Mouse (Mus musculus) brain, embryonic 14.5 days (tissue): ENCODE measurements at regions not wholly inside any gene's neighbourhood (a gene's known extent, or its start where the extent isn't known, plus 50 kb on each side); places are given as distances from the start of the nearest gene placed in this dataset.

ENCODE experiments used
- CTCF ChIP-seq: fragments of 200-500 bp; IDR thresholded peaks from 2 replicates; pipeline ENCODE4 v1.5.1; 2012; ENCODE audit warnings: inconsistent platforms, mild to moderate bottlenecking, moderate library complexity, borderline replicate concordance; ENCODE audit not compliant: insufficient read depth, insufficient read length; ENCODE audit errors: extremely low read depth
- POLR2A ChIP-seq: fragments of 200-500 bp; IDR thresholded peaks from 2 replicates; pipeline ENCODE4 v1.6.1; 2012; ENCODE audit warnings: mild to moderate bottlenecking, inconsistent platforms, borderline replicate concordance; ENCODE audit not compliant: poor library complexity, insufficient read depth, insufficient read length, severe bottlenecking; ENCODE audit errors: extremely low read depth

GRCm38 (mm10) chrX:12409319-12409718, 178.3 kb upstream of the Atp6ap2 start:
- no peak for TF ChIP-seq CTCF
- no peak for TF ChIP-seq POLR2A
